Mouse (Mus musculus): ENCODE results near the gene Rab33b. TPM values are rescaled to one million over a fixed set of nuclear protein-coding genes. Genes with fewer than 3 reads are reported as not detected.

Rab33b gene
- 27.4 and 28.9 TPM in 2 replicates for polyA plus RNA-seq (2015; fragmentation: Nextera tagmentation; extraction: Ambion mirVana)

GRCm38 (mm10) chr3:51483741-51484359 lies at the start of gene Rab33b:
Gene Rab33b, plus strand, starts transcription at chr3:51483920.

Other genes with a start within 250 kb of the Rab33b start
- gene Elf2, start 143.3 kb upstream of the Rab33b start, polyA plus RNA-seq (2015; fragmentation: Nextera tagmentation; extraction: Ambion mirVana): 26.8 and 30.0 TPM in 2 replicates
- 0.28 TPM in 1 of 2 replicates, not detected in the other for gene Mgarp, start 87.2 kb upstream of the Rab33b start, polyA plus RNA-seq (2015; fragmentation: Nextera tagmentation; extraction: Ambion mirVana)
- 971 and 1,167 TPM in 2 replicates for gene Ndufc1, start 74.9 kb upstream of the Rab33b start, polyA plus RNA-seq (2015; fragmentation: Nextera tagmentation; extraction: Ambion mirVana)
- gene Naa15, start 68.8 kb upstream of the Rab33b start, polyA plus RNA-seq (2015; fragmentation: Nextera tagmentation; extraction: Ambion mirVana): 26.5 and 29.1 TPM in 2 replicates
- gene Setd7, start 77.0 kb downstream of the Rab33b start, polyA plus RNA-seq (2015; fragmentation: Nextera tagmentation; extraction: Ambion mirVana): 2.1 and 2.8 TPM in 2 replicates
- 0.56 and 1.1 TPM in 2 replicates for gene Mgst2, start 176.4 kb downstream of the Rab33b start, polyA plus RNA-seq (2015; fragmentation: Nextera tagmentation; extraction: Ambion mirVana)